In genomic region chr4:117977841-117978240, GRCm38 (mm10) we compare ENCODE assay signal across 10 mouse cellular contexts. TPM values are rescaled to one million over a fixed set of nuclear protein-coding genes. Genes with fewer than 3 reads are reported as not detected.
"Had no signal": no experiment of that assay in that cellular context is flagged by ENCODE, and none has a peak within 500 bp of the region (broad histone marks: within the 10 kb centered on the region; RNA-seq: fewer than 3 reads in every experiment).

No protein-coding gene starts in this region.

- DNase-seq: kidney, postnatal 14 days; lung, adult 18-20 months; right cerebral cortex, postnatal 14 days; thymus, adult 2 months; thymus, postnatal 25 days had no signal

- H3K27me3 ChIP-seq: limb, embryonic 15.5 days; midbrain, embryonic 12.5 days; stomach, embryonic 15.5 days had no signal

- H3K4me2 ChIP-seq: limb, embryonic 15.5 days; midbrain, embryonic 12.5 days; stomach, embryonic 15.5 days had no signal

- H3K4me3 ChIP-seq: limb, embryonic 15.5 days; midbrain, embryonic 12.5 days; stomach, embryonic 15.5 days had no signal

- H3K9ac ChIP-seq: limb, embryonic 15.5 days; midbrain, embryonic 12.5 days; stomach, embryonic 15.5 days had no signal

- ATAC-seq: midbrain, embryonic 16.5 days had no signal

- H3K27ac ChIP-seq: limb, embryonic 15.5 days; midbrain, embryonic 12.5 days; stomach, embryonic 15.5 days had no signal

- H3K36me3 ChIP-seq: limb, embryonic 15.5 days; midbrain, embryonic 12.5 days; stomach, embryonic 15.5 days had no signal

- H3K9me3 ChIP-seq: limb, embryonic 15.5 days; midbrain, embryonic 12.5 days; stomach, embryonic 15.5 days had no signal

RNA-seq across cellular contexts. Expression of gene Artn, which starts 48.3 kb away (rescaled TPM):
- total RNA-seq: megakaryocyte-erythroid progenitor cell, adult 5-6 weeks had no signal
